Mouse (Mus musculus) layer of hippocampus, postnatal 14 days (tissue): ENCODE results near the gene Ubald2. TPM values are rescaled to one million over a fixed set of nuclear protein-coding genes. Genes with fewer than 3 reads are reported as not detected.
"Not testable (repeated sequence)": the region's sequence is repeated elsewhere in the genome, so short reads cannot be mapped to it uniquely, and the experiment has no call there.

ENCODE experiments used
- DNase-seq, 2 experiments: peaks; one replicate each; pipeline ENCODE4 v3.0.0; 2021 to 2022; ENCODE audit warnings: low spot score in 2 of 2, mixed read lengths in 1 of 2
- total RNA-seq, 2 experiments: library from RNA; stranded (reverse); gene quantifications; 2 replicates each; pipeline ENCODE4 v1.2.3; 2021

Gene Ubald2
- total RNA-seq, 2 experiments from 2014 or later: 38.7 to 41.4 TPM

GRCm38 (mm10) chr11:116456234-116456633, 22.3 kb downstream of the Ubald2 start:
- DNase-seq: no peak

GRCm38 (mm10) chr11:116459786-116460185, 25.9 kb downstream of the Ubald2 start:
- DNase-seq: no peak

GRCm38 (mm10) chr11:116463338-116463737, 29.4 kb downstream of the Ubald2 start:
- DNase-seq: no peak

- peak; percentile 71 to 81 for DNase-seq
These were observed 29.9 kb downstream of the Ubald2 start for GRCm38 (mm10) chr11:116463833-116464232.

- no peak for DNase-seq
These were observed 32.2 kb downstream of the Ubald2 start, which contains the start of gene Qrich2 for GRCm38 (mm10) chr11:116466141-116466540. TSS of gene Qrich2 (minus strand) at chr11:116466241.

- DNase-seq: not testable (repeated sequence)
These were observed 34.4 kb downstream of the Ubald2 start for GRCm38 (mm10) chr11:116468338-116468737.

- DNase-seq: no peak
These were observed 36.4 kb downstream of the Ubald2 start for GRCm38 (mm10) chr11:116470249-116470648.

GRCm38 (mm10) chr11:116470896-116471295, 37.0 kb downstream of the Ubald2 start:
- DNase-seq: no peak

- no peak for DNase-seq
These were observed 38.4 kb downstream of the Ubald2 start for GRCm38 (mm10) chr11:116472275-116472674.

- DNase-seq: peak in 1 of 2 experiments; percentile 44
These were observed 42.1 kb downstream of the Ubald2 start for GRCm38 (mm10) chr11:116476041-116476440.

GRCm38 (mm10) chr11:116476696-116477095, 42.8 kb downstream of the Ubald2 start:
- no peak for DNase-seq

GRCm38 (mm10) chr11:116477160-116477759, 43.4 kb downstream of the Ubald2 start:
- DNase-seq: no peak

- DNase-seq: no peak
These were observed 45.1 kb downstream of the Ubald2 start for GRCm38 (mm10) chr11:116478978-116479377.

- no peak for DNase-seq
These were observed 45.9 kb downstream of the Ubald2 start for GRCm38 (mm10) chr11:116479832-116480231.

- DNase-seq: no peak
These were observed 47.1 kb downstream of the Ubald2 start for GRCm38 (mm10) chr11:116480975-116481374.

GRCm38 (mm10) chr11:116481776-116482175, 47.9 kb downstream of the Ubald2 start:
- no peak for DNase-seq

GRCm38 (mm10) chr11:116484261-116484660, 50.4 kb downstream of the Ubald2 start:
- DNase-seq: no peak

GRCm38 (mm10) chr11:116488207-116488606, 54.3 kb downstream of the Ubald2 start:
- no peak for DNase-seq

Other genes starting within 250 kb of the Ubald2 start
- gene Ten1, start 235.2 kb upstream of the Ubald2 start, total RNA-seq: 10 to 100 TPM; 42.9 to 53.7 TPM
- gene Acox1, start 235.0 kb upstream of the Ubald2 start, total RNA-seq: 100 to 1,000 TPM; 123 to 125 TPM
- gene Evpl, start 196.0 kb upstream of the Ubald2 start, total RNA-seq: under 1 TPM; 0.44 to 0.72 TPM
- 10 to 100 TPM; 52.0 to 55.7 TPM for gene Srp68, start 159.9 kb upstream of the Ubald2 start, total RNA-seq
- not detected for gene Galr2, start 153.2 kb upstream of the Ubald2 start, total RNA-seq
- 10 to 100 TPM; 76.5 to 77.8 TPM for gene Exoc7, start 126.9 kb upstream of the Ubald2 start, total RNA-seq
- 10 to 100 TPM in 1 of 2 experiments, 1 to 10 TPM in 1; 6.9 to 13.4 TPM for gene Foxj1, start 98.7 kb upstream of the Ubald2 start, total RNA-seq
- 100 to 1,000 TPM; 236 to 242 TPM for gene Rnf157, start 21.1 kb upstream of the Ubald2 start, total RNA-seq
- under 1 TPM in 1 of 2 experiments, not detected in 1; 0.07 TPM for gene Qrich2, start 32.1 kb downstream of the Ubald2 start, total RNA-seq
- 10 to 100 TPM; 86.1 to 90.6 TPM for gene Prpsap1, start 60.1 kb downstream of the Ubald2 start, total RNA-seq
- 1 to 10 TPM; 2.2 TPM for gene Sphk1, start 96.8 kb downstream of the Ubald2 start, total RNA-seq
- gene Ube2o, start 147.4 kb downstream of the Ubald2 start, total RNA-seq: 100 to 1,000 TPM; 104 to 108 TPM
- under 1 TPM; 0.39 to 0.76 TPM for gene Aanat, start 152.3 kb downstream of the Ubald2 start, total RNA-seq
- 1 to 10 TPM; 1.6 to 1.7 TPM for gene Rhbdf2, start 192.9 kb downstream of the Ubald2 start, total RNA-seq
- 1 to 10 TPM; 4.6 to 5.0 TPM for gene Prcd, start 219.4 kb downstream of the Ubald2 start, total RNA-seq
- gene Cygb, start 220.2 kb downstream of the Ubald2 start, total RNA-seq: 10 to 100 TPM; 48.9 to 52.1 TPM